15 mouse cellular contexts compared by ENCODE assay signal in genomic region chr13:30361002-30361401, GRCm38 (mm10). TPM values are rescaled to one million over a fixed set of nuclear protein-coding genes. Genes with fewer than 3 reads are reported as not detected.
DNase-seq lines count a peak whose midpoint lies in the region; ATAC-seq and TF ChIP-seq lines count a peak whose summit lies in the region.
"Had no signal": no experiment of that assay in that cellular context is flagged by ENCODE, and none has a peak within 500 bp of the region (broad histone marks: within the 10 kb centered on the region; RNA-seq: fewer than 3 reads in every experiment).

No protein-coding gene starts in this region.

- intact Hi-C loops in heart, adult 2 months (cut with DNase I), result no loop called here

- no peaks in the 10 kb centered on the region for H3K27me3 ChIP-seq in heart, postnatal 0 days (ENCODE audit: control insufficient read depth, insufficient read depth, low read length)
- no peaks in the 10 kb centered on the region for H3K27me3 ChIP-seq in heart, adult 2 months (ENCODE audit: control insufficient read depth, insufficient read depth, low read length)
- no peaks in the 10 kb centered on the region for H3K27me3 ChIP-seq in midbrain, postnatal 0 days (ENCODE audit: insufficient read depth, low read length)
- H3K27me3 ChIP-seq in midbrain, embryonic 16.5 days (ENCODE audit: control insufficient read depth, insufficient read depth, low read depth, low read length), result no peaks in the 10 kb centered on the region
- H3K27me3 ChIP-seq: megakaryocyte, embryonic 14.5 days had no signal

- no peak for TF ChIP-seq EP300 in heart, postnatal 0 days (IDR thresholded peaks at IDR 0.05; ENCODE audit: low read depth)
- TF ChIP-seq EP300 in heart, adult 2 months (IDR thresholded peaks at IDR 0.05; ENCODE audit: insufficient read depth, low read depth, low read length), result no peak

- H3K9me3 ChIP-seq in heart, postnatal 0 days (replicated peaks; ENCODE audit: control insufficient read depth, low read length), result no peaks in the 10 kb centered on the region
- H3K9me3 ChIP-seq in midbrain, postnatal 0 days (ENCODE audit: low read length), result no peaks in the 10 kb centered on the region
- H3K9me3 ChIP-seq in midbrain, embryonic 16.5 days (replicated peaks; ENCODE audit: control insufficient read depth, low read length, poor library complexity, severe bottlenecking), result no peaks in the 10 kb centered on the region
- H3K9me3 ChIP-seq: megakaryocyte, embryonic 14.5 days had no signal

- TF ChIP-seq POLR2A in heart, adult 2 months (IDR thresholded peaks at IDR 0.05; ENCODE audit: insufficient read depth, low read depth, low read length), result no peak

- no peak overlapping the region for H3K4me2 ChIP-seq in heart, postnatal 0 days (ENCODE audit: low read depth, low read length)
- H3K4me2 ChIP-seq in midbrain, postnatal 0 days (ENCODE audit: low read depth, low read length, poor library complexity, severe bottlenecking), result no peak overlapping the region
- H3K4me2 ChIP-seq in midbrain, embryonic 16.5 days (ENCODE audit: low read length), result no peak overlapping the region

- no peak for DNase-seq in heart, postnatal 0 days (ENCODE audit: low spot score)
- DNase-seq in heart, adult 2 months, result no peak
- DNase-seq in midbrain, postnatal 0 days (ENCODE audit: low spot score), result peak; percentile 33
- DNase-seq in kidney, postnatal 10 days, result peak; percentile 50
- no peak for DNase-seq in cerebellum, postnatal 36 days
- no peak for DNase-seq in frontal cortex, postnatal 14 days (ENCODE audit: low spot score in 2 of 2)
- DNase-seq in layer of hippocampus, adult 2 months (ENCODE audit: low spot score in 2 of 2), result no peak
- DNase-seq: adrenal gland, adult 2 months; cerebellum, adult 2 months; heart, postnatal 4 days; lung, adult 2 months had no signal

- peaks cover 24% of the 10 kb centered on the region for H3K4me1 ChIP-seq in heart, postnatal 0 days (ENCODE audit: control insufficient read depth, insufficient read depth)
- H3K4me1 ChIP-seq in heart, adult 2 months (ENCODE audit: control insufficient read depth, insufficient read depth, low read length), result peaks cover 3% of the 10 kb centered on the region; the same call in 1 of the 2 replicates
- no peaks in the 10 kb centered on the region for H3K4me1 ChIP-seq in midbrain, postnatal 0 days (ENCODE audit: insufficient read depth, low read length)
- H3K4me1 ChIP-seq in midbrain, embryonic 16.5 days (ENCODE audit: control insufficient read depth, insufficient read depth, low read length), result no peaks in the 10 kb centered on the region
- H3K4me1 ChIP-seq: megakaryocyte, embryonic 14.5 days had no signal

- ATAC-seq in heart, postnatal 0 days (ENCODE audit: insufficient read depth, low read depth), result no peak
- ATAC-seq in midbrain, postnatal 0 days (ENCODE audit: low FRiP score), result no peak; the same call in 1 of the 2 replicates
- no peak for ATAC-seq in midbrain, embryonic 16.5 days

- no peaks in the 10 kb centered on the region for H3K36me3 ChIP-seq in heart, postnatal 0 days (replicated peaks; ENCODE audit: control insufficient read depth, insufficient read depth, low read length)
- H3K36me3 ChIP-seq in heart, adult 2 months (ENCODE audit: control insufficient read depth, insufficient read depth, low read length), result peaks cover 8% of the 10 kb centered on the region
- no peaks in the 10 kb centered on the region for H3K36me3 ChIP-seq in midbrain, postnatal 0 days (ENCODE audit: insufficient read depth, low read length)
- no peaks in the 10 kb centered on the region for H3K36me3 ChIP-seq in midbrain, embryonic 16.5 days (ENCODE audit: control insufficient read depth, insufficient read depth, low read length)

- H3K4me3 ChIP-seq in heart, postnatal 0 days (ENCODE audit: low read depth, low read length), result no peak overlapping the region
- no peak overlapping the region for H3K4me3 ChIP-seq in heart, adult 2 months
- no peak overlapping the region for H3K4me3 ChIP-seq in midbrain, postnatal 0 days (ENCODE audit: low read depth, low read length)
- H3K4me3 ChIP-seq in midbrain, embryonic 16.5 days (ENCODE audit: low read depth, low read length), result no peak overlapping the region
- H3K4me3 ChIP-seq in layer of hippocampus, adult 2 months, result no peak overlapping the region
- H3K4me3 ChIP-seq: megakaryocyte, embryonic 14.5 days; myocyte had no signal

- H3K79me2 ChIP-seq in heart, adult 2 months (replicated peaks; ENCODE audit: control insufficient read depth, insufficient read depth, low read length), result no peaks in the 10 kb centered on the region

- 0 out of 2 replicates have a peak overlapping the region, but pooled peaks have one; percentile 25 for H3K27ac ChIP-seq in heart, postnatal 0 days (ENCODE audit: low read depth)
- H3K27ac ChIP-seq in heart, adult 2 months, result no peak overlapping the region
- no peak overlapping the region for H3K27ac ChIP-seq in midbrain, postnatal 0 days (ENCODE audit: low read depth, low read length)
- no peak overlapping the region for H3K27ac ChIP-seq in midbrain, embryonic 16.5 days (ENCODE audit: low read length)
- H3K27ac ChIP-seq in layer of hippocampus, adult 2 months, result no peak overlapping the region

- TF ChIP-seq CTCF in heart, postnatal 0 days (IDR thresholded peaks at IDR 0.05; ENCODE audit: low read depth), result no peak
- no peak for TF ChIP-seq CTCF in heart, adult 2 months (IDR thresholded peaks at IDR 0.05)
- no peak for TF ChIP-seq CTCF in midbrain, postnatal 0 days (IDR thresholded peaks at IDR 0.05)
- no peak for TF ChIP-seq CTCF in layer of hippocampus, adult 2 months (conservative IDR thresholded peaks at IDR 0.05)

- H3K9ac ChIP-seq in heart, postnatal 0 days (replicated peaks; ENCODE audit: low read depth, low read length), result no peak overlapping the region
- no peak overlapping the region for H3K9ac ChIP-seq in heart, adult 2 months (ENCODE audit: low read depth, low read length)
- no peak overlapping the region for H3K9ac ChIP-seq in midbrain, postnatal 0 days (replicated peaks; ENCODE audit: low read length, poor library complexity, severe bottlenecking)
- no peak overlapping the region for H3K9ac ChIP-seq in midbrain, embryonic 16.5 days (ENCODE audit: low read depth, low read length)

- WGBS in heart, postnatal 0 days, result 30% methylated on average over 5 of the region's 5 CpGs
- 39% methylated on average over 5 of the region's 5 CpGs for WGBS in heart, adult 2 months
- WGBS in midbrain, postnatal 0 days, result 41% methylated on average over 5 of the region's 5 CpGs
- WGBS in midbrain, embryonic 16.5 days, result 57% methylated on average over 5 of the region's 5 CpGs

RNA-seq across cellular contexts. Expression of gene Agtr1a, which starts 24.8 kb away (rescaled TPM):
- total RNA-seq in heart, postnatal 0 days (2014; rRNA removed; ENCODE audit: low replicate concordance), result 23.5 and 58.4 TPM in 2 replicates
- polyA plus RNA-seq in heart, postnatal 0 days (2015; fragmentation: Nextera tagmentation; extraction: Ambion mirVana), result 25.9 and 33.1 TPM in 2 replicates
- total RNA-seq in heart, adult 2 months (2021), result 10 to 100 TPM; 47.8 to 55.4 TPM
- 50.6 and 69.4 TPM in 2 replicates for polyA plus RNA-seq in heart, adult 2 months (2012; rRNA removed)
- 0.14 and 0.55 TPM in 2 replicates for total RNA-seq in midbrain, postnatal 0 days (2014; rRNA removed)
- 0.48 and 0.70 TPM in 2 replicates for polyA plus RNA-seq in midbrain, postnatal 0 days (2015; fragmentation: Nextera tagmentation; extraction: Ambion mirVana)
- 0.66 and 0.69 TPM in 2 replicates for polyA plus RNA-seq in midbrain, embryonic 16.5 days (2015; fragmentation: Nextera tagmentation; extraction: Ambion mirVana)
- 1 to 10 TPM; 1.4 to 1.7 TPM for total RNA-seq in layer of hippocampus, adult 2 months (2021)
- polyA plus RNA-seq: C2C12, myocyte had no signal

Comparison
In these comparisons a context has a peak if more than half of its experiments do, and no peak if none do; other contexts are left out.
1. DNase-seq: peak in midbrain, postnatal 0 days (single experiment) and kidney, postnatal 10 days (single experiment); none in heart, postnatal 0 days (single experiment), heart, adult 2 months (0 of 2), cerebellum, postnatal 36 days (0 of 2), frontal cortex, postnatal 14 days (0 of 2) and layer of hippocampus, adult 2 months (0 of 2).